Mouse (Mus musculus): Measurements from ENCODE around the gene Aldoart2. TPM values are rescaled to one million over a fixed set of nuclear protein-coding genes. Genes with fewer than 3 reads are reported as not detected.

Aldoart2 gene
- 0.06 TPM in 1 of 2 replicates, not detected in the other for polyA plus RNA-seq (2012; rRNA removed)

DNA sequence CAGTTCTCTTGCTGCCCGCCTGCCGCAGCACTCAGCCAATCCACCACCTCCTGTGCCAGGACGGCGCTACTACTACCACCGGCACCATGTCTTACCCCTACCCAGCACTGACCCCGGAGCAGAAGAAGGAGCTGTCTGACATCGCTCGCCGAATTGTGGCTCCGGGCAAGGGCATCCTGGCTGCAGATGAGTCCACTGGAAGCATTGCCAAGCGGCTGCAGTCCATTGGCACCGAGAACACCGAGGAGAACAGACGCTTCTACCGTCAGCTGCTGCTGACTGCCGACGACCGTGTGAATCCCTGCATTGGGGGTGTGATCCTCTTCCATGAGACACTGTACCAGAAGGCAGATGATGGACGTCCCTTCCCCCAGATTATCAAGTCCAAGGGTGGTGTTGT lies at the start of gene Aldoart2:
TSS of gene Aldoart2 (plus strand) at position 34 of the 400 bp plus-strand sequence.

DNA sequence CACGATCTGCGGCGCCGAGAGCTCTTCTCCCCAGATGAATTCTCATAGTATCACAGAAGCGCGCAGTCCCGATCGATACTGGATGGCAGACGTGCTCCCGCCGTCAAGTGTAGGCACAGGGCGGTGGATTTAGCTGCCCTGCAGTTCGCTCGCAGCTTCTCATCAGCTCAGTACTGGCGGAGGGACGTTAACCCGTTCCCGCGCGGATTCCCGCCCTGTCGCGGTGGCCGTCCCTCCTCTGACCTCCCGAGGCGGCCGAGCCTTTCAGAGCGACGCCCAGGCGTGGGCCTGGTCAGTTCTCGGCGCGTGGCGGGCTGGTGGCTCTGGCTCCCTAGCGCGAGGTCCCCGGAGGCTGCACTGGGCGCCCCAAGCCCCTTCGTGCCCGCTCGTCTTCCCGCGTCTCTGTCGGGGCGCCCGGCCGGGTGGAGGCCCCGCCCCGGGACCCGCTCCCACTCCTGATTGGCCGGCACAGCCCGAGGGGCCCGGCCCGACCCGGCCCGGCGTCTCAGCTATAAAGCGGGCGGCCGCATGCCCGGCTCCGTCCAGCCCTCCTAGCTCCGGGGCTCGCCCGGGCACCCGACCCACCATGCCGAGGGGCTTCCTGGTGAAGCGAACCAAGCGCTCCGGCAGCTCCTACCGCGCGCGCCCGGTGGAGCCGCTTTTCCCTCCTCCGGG lies 34.0 kb downstream of the Aldoart2 start, which contains the start of gene Insm2:
TSS of gene Insm2 (plus strand) at position 541 of the 675 bp plus-strand sequence.

Other genes with a start within 250 kb of the Aldoart2 start
- 5.5 and 8.5 TPM in 2 replicates for gene Psma6, start 181.0 kb upstream of the Aldoart2 start, polyA plus RNA-seq (2012; rRNA removed)
- gene Nfkbia, start 72.6 kb upstream of the Aldoart2 start, polyA plus RNA-seq (2012; rRNA removed): 97.6 and 117 TPM in 2 replicates
- not detected in 2 replicates for gene Insm2, start 34.2 kb downstream of the Aldoart2 start, polyA plus RNA-seq (2012; rRNA removed)

Measured in stomach, adult 2 months (tissue).